Mouse (Mus musculus): ENCODE data around the gene Sorl1.
"Not testable (repeated sequence)": the region's sequence is repeated elsewhere in the genome, so short reads cannot be mapped to it uniquely, and the experiment has no call there.

Sorl1 gene

DNA sequence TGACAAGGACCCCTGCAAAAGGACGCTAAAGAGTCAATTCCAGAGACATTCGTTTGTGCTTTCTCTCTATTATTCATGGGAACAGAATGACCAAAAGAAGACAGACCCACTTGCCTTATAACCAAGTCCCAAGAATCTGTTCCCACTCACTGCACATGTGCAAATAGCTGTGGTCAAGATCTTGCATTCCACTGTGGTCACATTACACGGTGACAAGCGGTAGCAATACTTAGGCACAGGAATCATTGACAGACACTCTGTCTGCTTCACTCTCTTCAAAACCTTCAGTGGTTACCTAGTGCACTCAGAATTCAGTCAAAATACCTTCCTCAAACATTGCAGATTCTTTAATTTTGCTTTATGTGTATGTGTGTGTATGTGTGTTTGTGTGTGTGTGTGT lies 36.2 kb downstream of the Sorl1 start:
- DNase-seq = no peak

DNA sequence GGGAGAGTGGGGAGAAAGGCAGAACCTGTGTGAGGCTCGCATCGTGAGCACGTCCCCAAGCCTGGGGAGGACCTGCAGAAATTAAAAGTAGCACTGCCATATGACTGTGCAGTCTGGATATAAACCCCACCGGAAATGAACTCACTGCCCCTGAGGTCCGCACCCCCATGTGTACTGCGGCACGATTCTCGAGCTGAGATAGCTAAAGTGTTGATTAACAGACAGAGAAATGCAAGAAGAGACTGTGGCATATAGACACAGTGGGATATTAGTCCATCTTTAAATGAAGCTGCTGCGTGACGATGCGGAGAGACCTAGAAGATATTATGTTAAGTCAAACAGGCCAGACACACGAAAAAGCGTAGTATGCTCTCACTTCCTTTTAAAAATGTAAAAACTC lies 38.1 kb downstream of the Sorl1 start:
- DNase-seq = no peak

DNA sequence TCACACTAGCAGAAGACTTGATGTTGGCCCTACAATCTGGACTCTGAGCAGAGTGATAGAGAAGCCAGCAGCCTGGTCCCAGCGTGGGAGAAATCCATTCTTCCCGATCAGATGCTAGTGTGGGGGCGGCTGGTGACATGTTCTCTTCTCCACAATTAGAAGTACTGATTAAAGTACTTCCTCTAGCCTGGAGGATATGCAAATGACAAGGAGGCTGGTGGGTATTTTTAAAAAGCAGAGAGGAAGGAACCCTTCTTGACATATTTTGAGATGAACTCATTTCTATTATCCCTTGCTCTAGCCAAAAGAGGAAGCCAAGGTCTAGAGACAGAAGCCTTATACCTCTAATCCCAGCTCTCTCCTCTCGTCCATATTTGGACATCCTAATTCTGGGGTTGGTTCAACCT lies 40.4 kb downstream of the Sorl1 start:
- DNase-seq = no peak

DNA sequence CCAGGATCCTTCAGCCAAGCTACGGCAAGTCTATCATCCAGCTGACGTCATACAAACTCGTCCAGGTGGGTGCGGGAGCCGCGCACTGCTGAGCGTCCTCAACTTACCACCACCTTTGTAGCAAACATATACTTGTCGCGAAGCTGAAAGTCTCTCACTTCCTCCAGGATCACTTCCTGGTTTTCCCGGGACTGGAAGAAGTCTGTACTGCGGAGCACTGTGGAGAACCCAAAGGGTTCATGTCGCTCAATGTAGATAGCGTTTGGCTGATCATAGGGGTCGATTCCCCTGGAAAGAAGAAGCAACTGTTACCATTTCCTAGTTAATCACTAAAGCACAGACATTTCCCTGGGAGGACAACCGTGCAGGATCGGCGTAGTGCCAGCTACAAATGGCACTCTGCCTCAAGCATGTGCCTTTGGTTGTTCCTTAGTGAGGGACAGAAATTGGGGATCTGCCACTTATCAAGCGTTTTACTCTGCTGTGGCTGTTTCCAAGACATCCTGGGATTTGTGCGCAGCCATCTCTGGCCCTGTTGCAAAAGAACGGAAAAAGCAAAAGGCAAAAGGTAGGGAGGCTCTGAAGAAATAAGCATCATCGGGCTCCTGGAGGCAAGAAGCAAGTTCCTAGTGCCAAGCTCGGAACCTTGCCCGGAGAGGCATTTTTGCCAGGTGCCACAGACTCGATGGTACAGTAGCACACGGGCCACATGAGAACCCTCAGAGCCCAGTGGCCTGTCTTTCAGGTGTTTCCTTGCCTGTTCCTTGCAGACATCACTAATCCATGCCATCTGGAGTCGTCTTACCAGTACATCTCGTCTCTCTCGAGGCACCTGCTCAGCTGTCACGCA lies 42.2 kb downstream of the Sorl1 start:
- no peak for DNase-seq

DNA sequence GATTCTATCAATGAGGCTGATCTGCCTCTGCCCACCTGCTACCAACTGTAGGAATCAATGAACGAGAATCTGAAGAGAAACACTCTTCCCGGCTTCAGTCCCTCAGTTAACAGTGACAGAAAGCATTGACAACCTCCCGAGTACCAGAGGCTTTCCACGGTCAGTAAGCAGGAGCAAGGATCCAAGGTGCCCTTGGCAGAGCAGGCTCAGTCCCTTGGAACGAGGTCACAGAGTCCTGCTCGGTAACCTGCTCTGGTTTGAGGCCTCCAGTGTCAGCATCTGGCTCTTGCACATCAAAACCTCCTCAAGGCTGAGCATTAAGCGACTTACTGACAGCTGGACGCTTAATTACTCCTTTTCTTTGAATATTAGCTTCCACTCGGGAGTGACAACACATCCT lies 43.4 kb downstream of the Sorl1 start:
- DNase-seq = no peak

DNA sequence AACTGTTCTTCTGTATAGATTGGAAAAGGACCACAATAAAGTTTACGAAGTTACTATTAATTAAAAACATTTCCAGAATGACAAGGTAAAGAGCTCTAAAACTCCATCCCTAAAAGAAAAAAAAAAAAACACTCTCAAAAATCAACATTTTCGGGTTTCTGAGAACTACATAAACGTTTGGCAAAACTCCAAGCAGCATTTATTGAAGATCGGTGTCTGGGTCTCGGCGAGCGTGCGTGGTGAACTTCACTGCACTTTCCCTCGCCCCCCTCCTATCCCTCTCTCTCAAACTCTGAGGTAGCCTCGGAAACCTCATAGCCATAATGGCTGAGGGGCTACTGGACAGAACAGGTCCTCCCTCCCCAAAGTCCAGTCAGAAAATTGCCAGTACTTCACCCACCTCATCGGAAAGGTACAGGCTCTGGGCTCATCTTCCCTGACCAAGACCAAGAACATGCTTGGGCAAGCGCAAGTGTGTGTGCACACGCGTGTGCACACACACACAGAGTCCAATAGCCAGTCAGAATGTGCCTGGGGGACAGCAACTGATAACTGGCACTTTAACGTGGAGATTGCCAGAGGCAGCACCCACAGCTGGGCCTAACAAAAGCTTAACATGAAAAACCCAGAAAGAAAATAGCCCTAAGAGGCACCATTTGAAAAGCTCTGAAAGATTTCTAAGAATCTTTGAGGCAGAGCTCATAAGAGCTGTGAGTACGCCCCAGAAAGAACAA lies 46.8 kb downstream of the Sorl1 start:
- DNase-seq = no peak

DNA sequence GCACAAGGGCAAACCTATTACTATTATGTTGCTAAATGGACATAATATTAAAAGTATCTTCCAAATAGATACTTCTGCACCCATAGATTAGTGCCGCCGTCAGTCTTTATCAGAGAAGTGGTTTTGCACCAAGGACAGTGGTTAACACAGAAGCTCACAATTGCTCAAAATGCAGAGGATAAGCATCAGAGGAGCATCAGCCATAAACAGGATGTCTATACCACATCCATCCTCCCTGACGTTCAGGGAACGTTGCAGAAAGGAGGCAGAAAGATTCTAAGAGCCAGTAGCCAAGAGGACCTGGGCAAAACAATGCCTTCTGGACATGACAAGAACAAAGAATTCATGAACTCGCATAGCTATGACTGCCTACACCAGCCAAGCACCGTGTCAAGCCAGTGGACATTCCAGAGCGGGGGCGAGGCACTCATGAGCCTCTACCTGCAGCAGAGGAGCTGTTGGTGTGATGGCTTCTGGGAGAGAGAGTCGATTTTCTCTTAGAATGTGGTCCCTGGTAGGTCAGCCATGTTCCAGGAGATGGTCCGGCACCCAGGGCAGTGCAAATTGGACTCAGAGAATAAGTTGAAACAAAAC lies 47.7 kb downstream of the Sorl1 start:
- DNase-seq = no peak

DNA sequence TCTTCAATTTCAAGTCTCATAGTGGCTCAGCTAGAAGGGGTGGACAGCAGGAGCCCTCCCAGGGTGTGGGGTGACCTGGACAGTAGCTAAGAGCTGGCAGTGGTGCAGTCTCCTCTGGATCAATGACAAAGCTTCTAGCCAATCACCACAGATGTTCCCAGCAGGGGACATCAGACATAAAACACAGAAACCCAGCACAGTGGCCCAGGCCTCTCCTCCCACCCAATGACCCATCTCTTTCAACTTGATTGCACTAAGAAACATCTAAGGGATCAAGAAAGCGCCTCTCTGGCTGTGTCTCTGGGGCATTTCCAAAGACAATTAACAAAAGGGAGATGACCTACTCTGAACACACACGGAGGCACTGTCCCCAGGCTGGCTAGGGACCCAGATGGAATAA lies 48.9 kb downstream of the Sorl1 start:
- no peak for DNase-seq

DNA sequence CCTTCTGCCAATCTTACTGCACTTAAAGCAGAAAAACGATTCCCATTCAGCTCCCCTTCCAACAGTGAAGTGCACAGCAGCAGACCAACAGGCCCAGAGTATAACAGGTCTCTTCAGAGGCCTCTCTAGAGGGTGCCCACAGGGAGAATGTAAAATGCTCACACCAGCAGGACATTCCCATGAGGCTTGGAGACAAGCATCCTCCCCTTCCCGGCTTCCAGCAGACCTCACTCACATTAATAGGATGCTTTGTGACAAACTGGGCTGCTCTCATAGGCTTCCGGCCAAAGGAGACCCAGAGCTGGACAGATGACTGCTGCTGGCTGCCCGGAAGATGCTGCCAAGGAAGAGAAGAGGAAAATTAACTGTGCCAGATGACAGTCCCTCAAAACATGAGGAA lies 52.1 kb downstream of the Sorl1 start:
- DNase-seq = no peak

DNA sequence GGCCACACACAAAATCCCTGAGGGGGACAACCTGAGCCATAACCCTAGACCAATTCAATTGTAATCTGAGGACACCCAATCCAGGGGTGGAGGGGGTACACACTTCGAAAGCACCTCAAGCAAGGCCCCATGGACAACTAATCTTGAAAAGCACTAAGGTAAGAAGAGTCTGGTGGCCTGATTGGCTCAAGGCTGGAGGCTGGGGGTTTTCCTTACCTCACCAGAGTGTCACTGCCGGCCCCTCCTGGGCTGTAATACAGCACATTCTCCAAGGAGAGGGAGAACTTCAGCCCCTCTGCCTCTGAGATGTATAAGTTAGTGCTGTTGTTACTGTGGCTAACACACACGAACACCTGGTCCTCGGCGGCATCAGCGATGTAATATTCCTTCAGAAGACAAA lies 53.2 kb downstream of the Sorl1 start:
- DNase-seq = no peak

DNA sequence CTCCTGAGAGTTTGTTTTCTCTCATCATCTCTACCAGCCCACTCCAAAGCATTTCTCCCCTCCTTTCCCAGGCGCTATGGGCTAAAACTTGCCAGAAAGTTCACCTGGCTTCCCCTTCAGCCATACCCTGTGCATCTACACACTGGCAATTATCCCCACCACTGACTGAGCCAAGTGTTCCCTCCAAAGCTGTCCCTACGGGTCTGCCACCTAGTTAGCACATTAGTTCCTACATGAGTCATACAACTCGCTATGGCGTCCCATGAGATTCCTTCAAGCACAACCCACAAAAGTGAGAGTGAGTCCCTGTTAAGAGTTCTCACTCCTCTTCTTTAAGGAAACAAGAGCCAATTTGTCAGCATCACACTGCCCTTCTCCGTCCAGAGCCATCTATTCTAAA lies 54.6 kb downstream of the Sorl1 start:
- no peak for DNase-seq

DNA sequence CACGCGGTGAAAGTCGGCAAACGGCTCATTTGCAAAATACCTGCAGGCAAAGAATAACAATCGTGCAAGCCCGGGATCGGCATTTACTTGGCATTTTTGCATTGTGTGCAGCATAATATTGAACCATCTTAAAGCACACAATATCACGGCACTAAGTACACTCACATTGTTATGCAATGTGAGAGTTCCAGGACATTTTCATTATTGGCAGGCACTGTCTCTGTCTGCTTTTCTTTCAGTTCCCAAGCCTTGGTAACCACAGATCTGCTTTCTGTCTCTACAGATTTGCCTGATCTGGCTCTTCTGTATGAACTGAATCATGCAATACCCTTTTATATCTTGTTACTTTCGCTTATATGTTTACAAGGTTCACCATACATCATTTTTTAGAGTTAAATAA lies 56.1 kb downstream of the Sorl1 start:
- DNase-seq = no peak

DNA sequence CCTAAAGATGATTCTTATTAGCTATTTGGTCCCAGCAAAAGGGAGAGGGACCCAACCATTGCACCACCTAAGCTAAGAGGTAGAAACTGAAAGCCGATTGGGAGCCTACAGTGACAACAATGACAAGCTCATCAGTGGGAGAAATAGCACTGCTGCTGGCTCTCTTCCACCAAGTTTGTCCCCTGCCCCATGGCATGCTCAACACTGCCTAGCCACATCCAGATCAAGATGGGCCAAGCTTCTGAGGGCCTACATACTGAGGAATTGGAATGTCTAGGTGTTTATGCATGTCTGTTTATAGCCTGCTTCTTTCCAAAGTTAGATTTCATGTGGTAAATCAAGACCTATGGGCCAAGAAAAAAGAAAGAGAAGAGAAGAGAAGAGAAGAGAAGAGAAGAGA lies 58.3 kb downstream of the Sorl1 start:
- DNase-seq = no peak

DNA sequence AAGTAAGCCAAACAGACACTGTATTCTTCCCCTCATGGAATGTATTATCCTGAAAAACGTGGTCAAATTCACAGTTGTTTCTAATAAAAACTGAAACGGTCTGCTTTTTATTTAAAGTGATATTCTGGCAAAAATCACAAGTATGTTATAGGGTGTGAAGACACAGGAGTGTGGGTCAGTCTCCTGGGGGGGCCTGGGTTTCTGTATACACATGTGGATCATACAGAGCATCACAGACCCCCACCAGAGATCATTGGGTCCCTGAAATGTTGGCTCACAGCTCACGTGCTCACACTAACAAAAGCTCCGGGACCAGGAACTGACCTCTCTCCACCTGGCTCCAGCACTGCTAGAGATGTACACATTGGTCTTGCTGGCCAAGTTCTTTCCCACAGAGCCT lies 60.7 kb downstream of the Sorl1 start:
- DNase-seq = no peak

DNA sequence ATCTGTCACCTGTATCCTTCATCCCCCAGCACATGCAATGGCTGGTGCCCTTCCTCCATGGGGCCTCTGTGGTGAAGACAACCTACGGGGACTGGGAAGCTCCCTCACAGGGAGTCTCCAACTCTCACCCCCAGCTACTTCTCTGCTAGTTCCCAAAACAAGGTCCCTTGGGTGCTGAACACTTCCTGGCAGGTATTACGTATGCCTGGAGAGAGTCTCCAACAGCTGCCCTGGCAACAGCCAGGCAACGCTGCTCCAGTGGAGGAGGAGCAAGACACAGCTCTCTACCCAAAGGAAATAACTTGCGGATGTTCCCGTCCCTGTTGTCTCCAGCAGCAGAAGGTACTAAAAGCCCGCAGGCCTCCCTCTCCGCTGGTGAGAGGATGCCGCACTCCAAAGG lies 61.8 kb downstream of the Sorl1 start:
- DNase-seq = no peak

DNA sequence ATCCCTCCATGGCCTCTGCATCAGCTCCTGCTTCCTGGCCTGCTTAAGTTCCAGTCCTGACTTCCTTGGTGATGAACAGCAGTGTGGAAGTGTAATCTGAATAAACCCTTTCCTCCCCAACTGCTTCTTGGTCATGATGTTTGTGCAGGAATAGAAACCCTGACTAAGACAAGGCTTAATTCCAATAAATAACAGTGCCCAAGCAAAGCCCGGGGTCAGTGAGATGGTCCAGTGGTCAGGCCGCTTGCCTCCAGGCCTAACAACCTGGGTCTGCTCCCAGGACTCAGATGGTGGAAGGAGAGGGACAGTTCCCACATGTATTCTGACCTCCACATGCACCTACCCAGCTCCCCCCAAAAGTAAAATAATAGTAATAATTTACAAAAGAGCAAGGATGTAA lies 65.1 kb downstream of the Sorl1 start:
- not testable (repeated sequence) for DNase-seq

DNA sequence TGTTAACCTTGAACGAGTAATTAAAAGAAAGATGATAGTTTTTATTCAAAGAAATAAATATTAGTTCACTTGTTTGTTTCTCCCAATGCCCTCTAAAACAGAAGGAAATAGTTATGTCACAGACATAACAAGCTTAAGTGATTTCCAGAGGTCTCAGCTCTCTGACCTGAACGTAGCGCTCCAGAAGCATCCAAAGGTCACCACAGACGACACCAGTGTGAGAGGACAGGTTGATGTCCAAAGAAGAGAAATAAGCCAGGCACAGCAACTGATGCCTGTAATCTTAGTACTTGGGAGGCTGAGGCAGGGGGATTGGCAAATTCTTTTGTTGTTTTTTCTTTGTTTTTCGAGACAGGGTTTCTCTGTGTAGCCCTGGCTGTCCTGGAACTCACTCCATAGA lies 67.5 kb downstream of the Sorl1 start:
- DNase-seq = no peak

DNA sequence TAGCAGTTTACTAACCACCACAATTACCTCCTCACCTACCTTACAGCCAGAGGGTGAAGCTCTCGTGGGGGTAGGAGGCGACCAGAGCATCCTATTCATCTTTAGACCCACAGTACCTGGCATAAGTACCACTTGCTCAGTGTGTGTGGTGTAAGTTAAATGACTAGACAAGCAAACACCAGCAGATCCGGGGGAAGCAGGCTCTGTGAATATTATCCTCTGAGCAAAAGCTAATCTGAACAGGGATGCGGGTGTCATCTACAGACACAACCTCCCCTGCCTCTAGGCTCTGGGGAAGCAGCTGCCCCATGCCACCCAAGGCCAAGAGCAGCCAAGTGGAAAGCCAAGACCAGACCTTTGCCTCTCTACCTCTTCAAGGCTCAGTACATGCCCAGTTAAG lies 68.7 kb downstream of the Sorl1 start:
- no peak for DNase-seq

DNA sequence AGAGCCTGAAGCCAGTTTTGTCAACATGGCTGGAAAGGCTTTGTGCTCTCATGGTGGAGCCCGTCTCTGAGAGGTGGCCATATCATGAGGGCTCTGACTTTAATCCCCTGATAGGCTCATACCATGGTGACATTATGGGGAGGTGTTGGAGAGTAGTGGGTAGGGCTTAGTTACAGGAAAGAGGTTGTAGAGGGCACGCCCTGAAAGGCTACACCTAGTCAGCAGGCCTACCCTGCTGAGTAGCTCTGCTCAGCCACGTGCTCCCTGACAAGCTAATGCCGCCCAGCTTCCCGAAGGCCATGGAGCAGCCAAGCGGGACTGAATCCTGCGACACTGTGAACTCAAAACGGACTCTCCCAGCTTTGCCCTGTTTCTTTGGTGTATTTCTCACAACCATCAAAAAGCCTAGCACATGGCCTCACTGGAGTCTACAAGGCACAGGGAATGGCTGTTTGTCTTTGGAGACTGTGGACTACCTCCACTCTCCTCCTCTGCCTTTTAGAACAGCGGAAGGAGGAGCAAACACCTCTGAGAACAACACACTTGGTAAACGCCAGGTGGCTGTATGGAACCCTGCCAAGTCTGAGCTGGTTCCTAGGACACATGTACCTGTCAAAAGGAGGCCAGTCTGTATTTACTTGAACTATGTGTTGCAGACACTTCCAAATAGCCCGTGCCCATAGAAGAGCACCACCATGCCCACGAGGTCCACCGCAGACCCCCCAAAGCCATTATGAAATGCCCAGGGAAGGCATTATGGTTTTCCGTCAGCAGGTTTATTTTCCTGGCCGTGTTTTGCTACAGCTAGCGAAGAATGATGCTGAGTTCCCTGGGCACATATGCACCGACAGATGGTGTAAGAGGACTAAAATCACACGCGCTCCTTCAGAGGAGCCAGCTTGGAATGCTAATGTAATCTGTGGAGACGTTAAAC lies 69.5 kb downstream of the Sorl1 start:
- DNase-seq = peak; percentile 25

DNA sequence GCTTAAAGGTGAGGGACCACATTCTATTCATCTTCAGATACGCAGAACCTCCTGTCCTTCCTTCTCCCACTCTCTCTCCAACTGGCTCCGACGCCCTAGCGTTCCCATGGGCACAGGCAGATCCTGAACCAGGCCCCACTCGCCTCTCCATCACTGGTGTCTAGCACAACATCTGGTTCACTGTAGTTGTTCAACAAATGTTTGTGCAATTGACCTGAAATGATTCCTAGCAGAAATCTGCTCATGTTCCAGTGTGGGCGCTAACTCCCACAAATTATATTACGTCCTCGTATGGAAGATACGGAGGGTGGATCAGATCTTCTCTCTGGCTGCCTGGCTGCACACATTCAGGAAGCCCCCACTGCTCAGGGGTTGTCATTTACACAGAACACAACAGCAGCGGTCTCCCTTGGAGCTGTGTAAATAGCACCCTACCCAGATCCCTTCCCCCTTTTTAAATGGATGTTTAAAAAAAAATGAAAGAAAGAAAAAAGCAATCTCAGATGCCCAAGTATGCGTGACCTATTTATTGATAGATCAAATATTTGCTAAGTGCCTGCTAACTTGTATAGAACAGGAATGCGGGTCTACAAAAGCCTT lies 70.4 kb downstream of the Sorl1 start:
- no peak for DNase-seq

DNA sequence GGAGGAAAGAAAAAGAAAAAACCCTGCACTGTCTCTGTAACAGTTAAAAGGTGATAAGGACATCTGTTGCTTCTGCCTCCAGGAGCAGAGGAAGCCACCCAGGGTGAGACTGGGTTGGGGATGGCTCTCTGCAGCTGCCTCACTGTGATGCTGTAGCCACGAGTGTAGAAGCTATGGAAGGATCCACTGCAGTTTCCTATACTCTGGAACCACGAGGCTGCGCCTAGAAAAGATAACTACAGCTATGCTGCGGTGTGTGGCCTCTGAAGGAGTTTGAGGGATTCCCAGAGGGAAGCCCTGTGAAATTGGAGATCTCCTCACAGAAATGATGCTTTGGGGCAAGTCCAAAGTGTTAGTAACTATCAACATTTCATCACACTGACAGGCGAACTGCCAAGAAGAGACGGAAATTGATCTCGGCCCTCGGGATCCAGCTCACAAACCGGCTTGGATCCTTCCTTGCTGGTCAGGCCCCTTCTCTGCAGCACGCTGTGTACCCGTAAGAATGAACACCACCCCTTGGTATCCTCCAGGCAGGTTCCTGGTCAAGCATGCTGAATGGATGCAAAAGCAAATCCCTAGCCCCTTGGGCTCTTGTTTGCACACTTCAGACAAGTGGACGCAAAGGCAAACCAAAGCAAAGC lies 71.3 kb downstream of the Sorl1 start:
- DNase-seq = peak; percentile 17

DNA sequence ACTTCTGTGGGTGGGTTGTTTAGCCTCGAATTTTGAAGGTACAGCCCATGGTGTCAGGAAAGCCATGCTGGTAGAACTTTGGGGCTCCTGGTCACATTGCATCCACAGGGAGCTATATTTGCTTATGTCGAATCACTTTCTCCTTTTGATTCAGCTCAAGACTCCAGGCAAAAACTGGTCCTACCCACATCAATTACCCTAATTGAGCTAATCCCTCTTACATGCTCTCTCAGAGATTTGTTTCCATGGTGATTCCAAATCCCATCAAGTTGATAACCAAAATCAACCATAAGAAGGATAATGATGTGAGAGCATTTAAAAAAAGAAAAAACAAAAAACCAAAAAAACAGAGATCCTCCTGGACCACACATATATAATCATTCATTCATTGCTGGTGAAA lies 75.6 kb downstream of the Sorl1 start:
- no peak for DNase-seq
